Mouse (Mus musculus) liver, postnatal 0 days (tissue): Measurements from ENCODE around the gene Zfp981.
"Not testable (repeated sequence)": the region's sequence is repeated elsewhere in the genome, so short reads cannot be mapped to it uniquely, and the experiment has no call there.

Experiments used
- CTCF ChIP-seq: sonication (generic); IDR thresholded peaks from 2 replicates; pipeline ENCODE4 v1.5.1; 2016; ENCODE audit warnings: antibody characterized with exemption, low read depth
- EP300 ChIP-seq: IDR thresholded peaks from 2 replicates; pipeline ENCODE4 v1.6.1; 2016; ENCODE audit warnings: antibody characterized with exemption, low read depth, mild to moderate bottlenecking

- not testable (repeated sequence) for TF ChIP-seq CTCF, EP300
Measured at GRCm38 (mm10) chr4:146482546-146482945, 19.3 kb upstream of the Zfp981 start.
